Mouse (Mus musculus): Measurements from ENCODE around the gene Nr2f1. TPM values are rescaled to one million over a fixed set of nuclear protein-coding genes. Genes with fewer than 3 reads are reported as not detected.
"Not testable (repeated sequence)": the region's sequence is repeated elsewhere in the genome, so short reads cannot be mapped to it uniquely, and the experiment has no call there.

The Nr2f1 gene
- polyA plus RNA-seq (2015; fragmentation: Nextera tagmentation; extraction: Ambion mirVana): 30.3 and 37.8 TPM in 2 replicates

DNA sequence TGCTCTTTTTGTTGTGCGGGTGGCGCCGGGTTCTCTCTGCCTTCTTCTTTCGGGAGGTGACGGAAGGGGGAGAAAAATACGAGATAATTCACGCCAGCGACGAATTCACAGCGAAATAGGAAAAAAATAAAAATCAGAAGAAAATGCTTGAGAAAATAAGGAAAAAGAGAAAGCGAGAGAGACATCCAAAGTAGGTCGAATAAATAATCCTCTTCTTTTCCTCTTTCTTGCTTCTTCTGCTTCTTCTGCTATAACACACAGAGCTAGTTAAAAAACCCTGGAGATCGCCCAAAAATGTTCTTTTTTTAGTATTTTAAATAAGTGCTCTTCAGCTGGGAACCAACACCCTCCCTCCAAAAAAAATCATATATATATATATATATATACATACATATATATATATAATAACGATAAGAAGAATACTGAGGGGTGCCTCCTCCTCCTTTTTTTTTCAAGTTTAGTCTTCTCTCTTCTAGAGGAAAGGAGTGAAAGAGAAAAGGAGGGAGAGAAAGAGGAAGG is at the start of gene Nr2f1:
TSS of gene Nr2f1 (minus strand) at position 116 of the 519 bp plus-strand sequence.
- Histone ChIP-seq H3K27me3 (replicated peaks) (no peaks in the 10 kb centered on the region), H3K4me2 (peak within 1 kb of the TSS; percentile 87), H3K4me1 (peaks cover 26% of the 10 kb centered on the region), H3K4me3 (replicated peaks) (peak within 1 kb of the TSS; percentile 87), H3K27ac (replicated peaks) (peak within 1 kb of the TSS; percentile 99), H3K9ac (replicated peaks) (peak within 1 kb of the TSS; percentile 97), H3K9me3 (replicated peaks) (no peaks in the 10 kb centered on the region), H3K36me3 (no peaks in the 10 kb centered on the region)
- no peak for ATAC-seq (ENCODE audit: low FRiP score)
- WGBS: 0% methylated on average over 14 of the region's 14 CpGs

DNA sequence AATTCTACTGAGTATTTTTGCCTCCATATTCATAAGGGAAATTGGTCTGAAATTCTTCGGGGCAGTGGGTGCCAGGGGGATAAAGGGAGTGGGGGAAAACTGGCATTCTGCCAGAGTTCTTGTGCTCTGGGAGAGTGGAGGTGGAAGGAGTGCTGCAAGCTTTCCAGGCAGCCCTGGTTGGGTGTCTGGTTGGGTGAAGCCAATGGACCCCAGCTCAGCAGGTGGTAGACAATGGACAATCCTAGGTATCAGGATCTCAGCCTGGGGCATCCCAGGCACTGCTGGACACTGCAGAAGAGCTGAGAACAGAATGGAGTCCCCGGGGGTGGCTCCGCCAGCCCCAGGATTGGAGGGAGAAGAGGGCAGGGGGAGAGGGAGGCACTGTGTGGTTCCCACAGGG is 22.1 kb upstream of the Nr2f1 start:
- no peak for ATAC-seq (ENCODE audit: low FRiP score)
- H3K4me3 ChIP-seq (replicated peaks): no peak overlapping the region

DNA sequence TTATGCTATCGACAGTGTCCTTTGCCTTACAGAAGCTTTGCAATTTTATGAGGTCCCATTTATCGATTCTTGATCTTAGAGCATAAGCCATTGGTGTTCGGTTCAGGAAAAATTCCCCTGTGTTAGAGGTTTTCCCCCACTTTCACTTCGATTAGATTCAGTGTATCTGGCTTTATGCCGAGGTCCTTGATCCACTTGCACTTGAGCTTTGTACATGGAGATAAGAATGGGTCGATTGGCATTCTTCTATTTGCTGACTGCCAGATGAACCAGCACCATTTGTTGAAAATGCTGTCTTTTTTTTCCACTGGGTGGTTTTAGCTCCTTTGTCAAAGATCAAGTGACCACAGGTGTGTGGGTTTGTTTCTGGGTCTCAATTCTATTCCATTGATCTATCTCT is 20.7 kb upstream of the Nr2f1 start:
- not testable (repeated sequence) for H3K4me3 ChIP-seq (replicated peaks); H3K4me2 ChIP-seq; H3K36me3 ChIP-seq; H3K27me3 ChIP-seq (replicated peaks); H3K9me3 ChIP-seq (replicated peaks); H3K27ac ChIP-seq (replicated peaks); H3K9ac ChIP-seq (replicated peaks); ATAC-seq (ENCODE audit: low FRiP score); H3K4me1 ChIP-seq
- 96% methylated on average over 6 of the region's 6 CpGs for WGBS

More for the DNA sequence above, 22.1 kb upstream of the Nr2f1 start:
- Histone ChIP-seq H3K27me3 (replicated peaks) (no peaks in the 10 kb centered on the region), H3K9ac (replicated peaks) (no peak overlapping the region), H3K4me2 (no peak overlapping the region), H3K4me1 (no peaks in the 10 kb centered on the region), H3K9me3 (replicated peaks) (no peaks in the 10 kb centered on the region), H3K27ac (replicated peaks) (no peak overlapping the region), H3K36me3 (0 out of 2 replicates have a peak, but pooled peaks cover 4% of the 10 kb centered on the region)
- 85% methylated on average over 3 of the region's 3 CpGs for WGBS

DNA sequence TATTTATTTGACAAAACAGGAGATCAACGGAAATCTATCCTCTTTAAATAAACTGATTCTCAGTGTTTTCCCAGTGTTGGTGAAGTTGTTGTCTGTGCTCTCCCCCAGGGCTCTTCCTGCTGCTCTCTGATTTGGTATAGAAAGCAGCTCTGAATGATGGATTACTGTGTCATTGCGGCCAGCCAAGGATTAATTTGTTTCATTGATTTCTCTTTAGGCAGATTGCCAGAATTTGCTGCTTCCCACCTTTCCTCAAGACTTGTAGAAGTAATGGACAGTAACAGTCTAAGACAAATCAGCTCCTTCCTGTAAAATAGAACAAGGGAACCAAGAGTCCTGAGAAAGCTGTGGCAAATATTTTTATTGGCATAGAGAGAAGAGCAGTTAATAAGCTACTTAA is 15.7 kb upstream of the Nr2f1 start:
- Histone ChIP-seq H3K4me3 (replicated peaks) (no peak overlapping the region), H3K4me2 (no peak overlapping the region), H3K9me3 (replicated peaks) (no peaks in the 10 kb centered on the region), H3K9ac (replicated peaks) (no peak overlapping the region), H3K27me3 (replicated peaks) (no peaks in the 10 kb centered on the region), H3K4me1 (peaks cover 26% of the 10 kb centered on the region), H3K36me3 (no peaks in the 10 kb centered on the region), H3K27ac (replicated peaks) (no peak overlapping the region)
- ATAC-seq (ENCODE audit: low FRiP score): no peak
- WGBS: 30% methylated on average over 2 of the region's 2 CpGs

DNA sequence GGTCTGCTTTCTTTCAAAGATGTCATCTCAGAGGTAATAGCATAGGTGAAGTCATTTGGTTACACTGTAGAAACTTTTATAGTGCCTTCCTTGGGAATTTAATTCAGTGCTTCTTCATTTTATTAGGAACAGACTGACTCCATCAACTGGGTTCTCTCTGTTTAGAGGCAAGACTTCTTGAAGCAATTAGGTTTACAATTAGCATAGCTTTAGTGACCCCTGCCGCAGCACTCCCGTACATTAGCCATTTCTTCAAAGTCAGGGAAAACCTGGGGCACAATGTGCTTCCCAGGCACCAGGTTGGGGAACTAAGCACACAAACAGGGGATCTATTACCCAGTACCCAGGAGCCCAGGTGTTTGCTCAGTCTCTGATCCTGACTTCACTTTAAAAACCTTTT is 13.6 kb upstream of the Nr2f1 start:
- Histone ChIP-seq H3K4me1 (peaks cover 46% of the 10 kb centered on the region), H3K27ac (replicated peaks) (no peak overlapping the region), H3K27me3 (replicated peaks) (no peaks in the 10 kb centered on the region), H3K4me2 (no peak overlapping the region), H3K36me3 (no peaks in the 10 kb centered on the region), H3K4me3 (replicated peaks) (no peak overlapping the region), H3K9ac (replicated peaks) (no peak overlapping the region), H3K9me3 (replicated peaks) (no peaks in the 10 kb centered on the region)
- WGBS: 26% methylated on average over 2 of the region's 2 CpGs
- ATAC-seq (ENCODE audit: low FRiP score): no peak

DNA sequence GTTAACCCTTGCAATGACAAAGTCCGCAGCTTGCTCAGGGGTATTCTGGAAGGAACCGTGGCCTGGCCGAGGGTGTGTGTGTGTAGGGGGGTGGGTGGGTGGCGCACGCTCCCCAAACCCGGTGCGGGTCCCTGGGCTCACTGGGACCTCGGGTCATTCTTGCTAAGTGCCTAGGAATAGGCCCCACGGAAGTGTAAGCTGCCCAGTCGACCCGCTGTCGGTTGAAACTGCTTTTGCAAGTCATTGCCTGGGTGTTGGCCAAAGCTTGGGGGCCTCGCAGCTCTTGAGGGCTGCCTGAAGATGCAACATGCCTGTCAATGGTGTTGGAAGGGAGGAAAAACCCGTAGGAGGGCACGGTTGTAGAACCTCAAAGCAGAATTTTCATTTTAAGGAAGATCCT is 12.6 kb upstream of the Nr2f1 start:
- no peak overlapping the region for H3K27ac ChIP-seq (replicated peaks)
- peaks cover 53% of the 10 kb centered on the region for H3K4me1 ChIP-seq
- H3K36me3 ChIP-seq: no peaks in the 10 kb centered on the region

DNA sequence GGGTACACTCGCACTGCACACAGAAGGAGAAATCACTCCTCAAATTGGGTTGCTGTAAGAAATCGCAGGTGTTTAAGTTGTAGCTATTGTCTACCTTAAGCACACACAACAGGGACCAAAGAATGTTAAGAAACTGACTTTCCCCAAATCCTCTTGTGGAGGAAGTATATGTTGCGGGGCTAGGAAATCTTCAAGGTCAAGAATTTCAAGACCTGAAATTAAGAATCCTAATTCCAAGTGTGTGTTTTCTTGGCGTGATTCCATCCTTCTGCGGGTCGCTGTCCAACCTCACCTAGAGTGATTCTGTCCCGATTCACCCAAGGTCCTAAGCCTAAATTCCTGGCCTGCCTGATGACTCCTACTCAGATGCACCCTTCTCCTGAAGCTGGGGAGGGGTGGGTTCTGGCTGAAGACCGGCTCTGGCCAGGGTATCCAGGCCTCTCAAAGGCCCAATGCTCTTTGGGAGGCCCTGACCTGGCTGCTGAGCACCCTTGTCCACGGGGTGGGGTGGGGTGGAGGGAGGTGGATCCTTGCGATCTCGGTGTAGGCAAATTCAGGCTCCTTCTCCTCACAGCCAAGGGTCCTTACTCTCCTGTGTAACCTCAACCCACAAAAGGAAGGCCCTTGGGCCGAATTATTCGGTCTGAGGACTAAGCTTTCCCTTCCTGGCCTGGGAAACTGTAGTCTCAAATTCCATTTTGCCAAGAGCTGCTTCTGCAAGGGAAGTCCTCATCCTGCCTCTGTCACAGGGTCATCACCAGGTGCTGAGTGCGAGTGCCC is 11.9 kb upstream of the Nr2f1 start:
- H3K27ac ChIP-seq (replicated peaks): no peak overlapping the region
- H3K4me2 ChIP-seq: peak overlapping the region; percentile 90
- H3K9me3 ChIP-seq (replicated peaks): no peaks in the 10 kb centered on the region
- no peaks in the 10 kb centered on the region for H3K36me3 ChIP-seq
- no peak for ATAC-seq (ENCODE audit: low FRiP score)
- no peak overlapping the region for H3K9ac ChIP-seq (replicated peaks)
- peaks cover 56% of the 10 kb centered on the region for H3K4me1 ChIP-seq
- no peaks in the 10 kb centered on the region for H3K27me3 ChIP-seq (replicated peaks)
- WGBS: 34% methylated on average over 14 of the region's 14 CpGs
- H3K4me3 ChIP-seq (replicated peaks): no peak overlapping the region; the same call in 1 of the 2 replicates

More for the DNA sequence above, 12.6 kb upstream of the Nr2f1 start:
- H3K4me3 ChIP-seq (replicated peaks): no peak overlapping the region
- H3K27me3 ChIP-seq (replicated peaks): no peaks in the 10 kb centered on the region
- 43% methylated on average over 15 of the region's 15 CpGs for WGBS
- no peaks in the 10 kb centered on the region for H3K9me3 ChIP-seq (replicated peaks)
- H3K4me2 ChIP-seq: no peak overlapping the region
- H3K9ac ChIP-seq (replicated peaks): no peak overlapping the region
- ATAC-seq (ENCODE audit: low FRiP score): no peak

DNA sequence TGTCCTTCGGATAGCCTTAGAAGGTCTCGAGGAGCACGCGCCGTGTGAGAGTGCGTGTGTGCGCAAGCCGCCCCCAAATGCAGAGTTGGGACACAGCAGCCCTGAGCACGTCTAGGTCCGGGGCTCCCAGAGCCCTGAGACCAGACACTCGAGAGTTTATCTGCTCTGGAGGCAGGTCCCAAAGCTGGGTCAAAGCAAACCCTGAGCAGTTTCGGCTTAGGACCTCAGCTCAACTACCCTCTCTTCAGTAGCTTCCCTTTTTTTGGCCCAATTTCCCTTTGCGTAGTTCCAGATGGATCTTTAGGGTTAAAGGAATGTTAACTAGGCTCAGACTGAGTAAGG is 11.2 kb upstream of the Nr2f1 start:
- H3K9ac ChIP-seq (replicated peaks): peak overlapping the region; percentile 21
- H3K4me3 ChIP-seq (replicated peaks): peak overlapping the region; percentile 41
- H3K9me3 ChIP-seq (replicated peaks): no peaks in the 10 kb centered on the region
- peaks cover 57% of the 10 kb centered on the region for H3K4me1 ChIP-seq
- peak overlapping the region; percentile 90 for H3K4me2 ChIP-seq
- H3K36me3 ChIP-seq: no peaks in the 10 kb centered on the region
- H3K27me3 ChIP-seq (replicated peaks): no peaks in the 10 kb centered on the region
- peak overlapping the region; percentile 71; the same call in 1 of the 2 replicates for H3K27ac ChIP-seq (replicated peaks)
- peak; percentile 29; the same call in 1 of the 2 replicates for ATAC-seq (ENCODE audit: low FRiP score)
- WGBS: 12% methylated on average over 13 of the region's 13 CpGs

DNA sequence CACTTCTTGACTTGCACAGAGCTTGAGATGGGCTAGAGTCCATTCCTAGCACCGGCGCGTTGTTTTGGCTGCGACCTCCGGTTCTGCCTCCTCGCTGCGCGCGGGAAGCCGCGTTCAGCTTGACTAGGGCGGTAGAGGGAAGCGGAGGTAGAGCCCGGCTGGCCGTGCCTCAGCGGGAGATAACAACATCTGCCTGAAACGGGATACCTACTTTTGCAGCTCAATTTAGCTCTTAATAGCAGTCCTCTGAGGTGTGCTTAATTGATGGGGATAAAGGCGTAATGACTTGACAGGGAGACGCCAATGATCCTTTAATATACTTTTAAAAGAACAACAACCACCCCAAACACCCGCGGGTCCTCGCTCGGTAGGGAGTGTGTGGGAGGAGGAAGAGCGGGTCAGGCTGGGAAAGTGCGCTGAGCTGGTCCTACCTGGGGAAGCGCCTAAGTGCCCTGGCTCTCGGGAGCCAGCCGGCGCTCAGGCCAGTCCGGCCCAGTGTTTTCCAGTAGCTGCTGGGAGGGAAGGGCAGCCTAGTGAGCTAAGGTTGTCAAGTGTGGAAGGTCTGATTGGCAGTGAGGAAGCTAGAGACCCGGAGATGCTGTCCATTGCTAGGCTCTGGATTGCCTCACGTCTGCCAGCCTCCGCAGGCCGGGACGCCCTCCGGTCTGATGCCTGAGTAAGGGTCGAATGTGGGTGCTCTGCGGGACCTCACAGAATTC is 10.6 kb upstream of the Nr2f1 start:
- Histone ChIP-seq H3K36me3 (no peaks in the 10 kb centered on the region), H3K9me3 (replicated peaks) (no peaks in the 10 kb centered on the region), H3K4me3 (replicated peaks) (peak overlapping the region; percentile 41), H3K27ac (replicated peaks) (peak overlapping the region; percentile 71), H3K27me3 (replicated peaks) (no peaks in the 10 kb centered on the region), H3K4me2 (peak overlapping the region; percentile 90), H3K9ac (replicated peaks) (peak overlapping the region; percentile 21), H3K4me1 (peaks cover 61% of the 10 kb centered on the region)
- WGBS: under 1% methylated on average over 38 of the region's 38 CpGs
- peak; percentile 67 for ATAC-seq (ENCODE audit: low FRiP score)

DNA sequence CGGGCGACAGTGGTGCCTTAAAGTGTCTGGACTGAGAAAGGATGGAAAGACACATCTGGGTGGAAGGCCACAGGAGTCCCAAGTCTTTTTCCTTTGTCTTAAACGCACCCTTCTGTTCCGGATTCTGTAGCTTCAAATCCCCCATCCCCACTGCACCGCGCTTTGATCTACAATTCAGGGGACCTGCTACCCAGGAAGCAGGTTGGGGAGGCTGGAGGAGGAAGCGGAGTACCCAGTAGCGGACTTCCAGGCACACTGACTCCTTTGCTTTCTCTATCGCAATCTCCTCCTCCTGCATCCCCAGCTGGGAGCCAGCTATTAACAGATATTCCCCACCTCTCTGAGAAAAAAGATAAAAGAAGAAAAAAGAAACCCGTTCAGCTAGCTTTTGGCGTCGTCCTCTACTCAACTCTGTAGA is 10.1 kb upstream of the Nr2f1 start:
- peak overlapping the region; percentile 21 for H3K9ac ChIP-seq (replicated peaks)
- no peaks in the 10 kb centered on the region for H3K9me3 ChIP-seq (replicated peaks)
- no peaks in the 10 kb centered on the region for H3K36me3 ChIP-seq
- no peaks in the 10 kb centered on the region for H3K27me3 ChIP-seq (replicated peaks)
- H3K4me3 ChIP-seq (replicated peaks): peak overlapping the region; percentile 41
- 1% methylated on average over 12 of the region's 12 CpGs for WGBS
- peak; percentile 28 for ATAC-seq (ENCODE audit: low FRiP score)
- peak overlapping the region; percentile 90 for H3K4me2 ChIP-seq
- H3K27ac ChIP-seq (replicated peaks): peak overlapping the region; percentile 71
- H3K4me1 ChIP-seq: peaks cover 64% of the 10 kb centered on the region

DNA sequence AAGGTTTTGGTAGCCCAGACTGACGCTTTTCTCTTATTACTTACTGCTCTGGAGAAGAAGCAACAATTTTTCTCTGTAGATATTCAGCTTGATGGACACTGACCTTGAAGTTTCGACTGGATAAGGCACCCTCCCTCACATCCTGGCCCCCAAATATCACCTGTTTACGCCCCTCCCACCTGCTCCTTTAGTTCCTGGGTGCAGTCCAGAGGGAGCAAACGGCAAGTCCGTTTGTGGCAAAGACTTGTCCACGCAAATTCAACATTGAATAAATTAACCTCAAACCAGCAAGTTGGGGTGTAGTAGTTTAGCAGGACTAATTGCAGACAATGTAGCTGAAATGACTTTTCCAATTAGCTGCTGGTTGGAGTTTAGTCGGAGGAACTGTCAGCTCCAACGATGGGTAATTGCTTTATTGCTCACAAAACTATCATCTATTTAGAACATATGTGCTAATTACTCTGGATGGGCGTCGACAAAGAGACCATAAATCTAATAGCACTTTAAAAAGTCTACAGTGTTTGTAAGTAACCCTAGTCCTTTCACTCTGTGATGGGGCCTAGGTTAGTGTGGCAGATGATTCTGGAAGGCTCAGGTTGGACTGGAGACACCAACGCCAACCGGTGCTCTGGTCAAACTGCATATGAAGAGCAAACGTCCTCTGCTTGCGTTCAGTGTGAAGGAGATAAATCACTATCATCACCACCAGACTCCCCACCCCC is 9.3 kb upstream of the Nr2f1 start:
- Histone ChIP-seq H3K4me2 (peak overlapping the region; percentile 90), H3K4me3 (replicated peaks) (0 out of 2 replicates have a peak overlapping the region, but pooled peaks have one; percentile 41), H3K27me3 (replicated peaks) (no peaks in the 10 kb centered on the region), H3K9ac (replicated peaks) (no peak overlapping the region), H3K27ac (replicated peaks) (0 out of 2 replicates have a peak overlapping the region, but pooled peaks have one; percentile 46), H3K36me3 (no peaks in the 10 kb centered on the region), H3K4me1 (peaks cover 70% of the 10 kb centered on the region), H3K9me3 (replicated peaks) (no peaks in the 10 kb centered on the region)
- ATAC-seq (ENCODE audit: low FRiP score): no peak
- 12% methylated on average over 14 of the region's 14 CpGs for WGBS

Measured in neural tube, embryonic 15.5 days (tissue).